Mouse (Mus musculus) lung, embryonic 15.5 days (tissue): ENCODE measurements around the gene Frmd4a. TPM values are rescaled to one million over a fixed set of nuclear protein-coding genes. Genes with fewer than 3 reads are reported as not detected.

ENCODE experiments used
- ATAC-seq: fragments of 200-750 bp; cut with Nextera tagmentation; 2 replicates; pipeline ENCODE4 v1.8.0; 2017; ENCODE audit warnings: moderate number of reproducible peaks, borderline replicate concordance; ENCODE audit not compliant: low FRiP score, low TSS enrichment; ENCODE audit errors: extremely low read depth
- H3K27ac ChIP-seq: fragments of 300-500 bp; sonication (generic); 2 replicates; pipeline ENCODE4 v1.5.1; 2015; ENCODE audit warnings: moderate library complexity, mild to moderate bottlenecking, inconsistent platforms
- H3K27me3 ChIP-seq: fragments of 300-500 bp; sonication (generic); 2 replicates; pipeline ENCODE4 v1.6.1; 2015; ENCODE audit warnings: inconsistent platforms
- H3K36me3 ChIP-seq: fragments of 300-500 bp; sonication (generic); 2 replicates; pipeline ENCODE4 v1.6.1; 2015; ENCODE audit warnings: inconsistent platforms
- H3K4me1 ChIP-seq: fragments of 300-500 bp; sonication (generic); 2 replicates; pipeline ENCODE4 v1.6.1; 2015; ENCODE audit warnings: inconsistent platforms
- H3K4me2 ChIP-seq: fragments of 300-500 bp; sonication (generic); 2 replicates; pipeline ENCODE4 v1.6.1; 2015; ENCODE audit warnings: inconsistent platforms, mild to moderate bottlenecking, moderate library complexity
- H3K4me3 ChIP-seq: fragments of 300-500 bp; sonication (generic); 2 replicates; pipeline ENCODE4 v1.5.1; 2015; ENCODE audit warnings: mild to moderate bottlenecking, inconsistent platforms
- H3K9ac ChIP-seq: fragments of 300-500 bp; sonication (generic); 2 replicates; pipeline ENCODE4 v1.6.1; 2015; ENCODE audit warnings: inconsistent platforms
- H3K9me3 ChIP-seq: fragments of 300-500 bp; sonication (generic); 2 replicates; pipeline ENCODE4 v1.6.1; 2016; ENCODE audit warnings: inconsistent platforms
- WGBS: fragments of 180-500 bp; shearing (Covaris S2); methylation state at CpG from one replicate; pipeline ENCODE4 v1.1.7; 2015; 5-methylcytosine and 5-hydroxymethylcytosine counted together
- polyA plus RNA-seq: library from polyadenylated mRNA; unstranded; fragments of >200 nt; fragmentation: Nextera tagmentation; extraction: Ambion mirVana; gene quantifications from 2 replicates; pipeline ENCODE4 v1.2.1, GENCODE M21; 2015

The Frmd4a gene
- polyA plus RNA-seq, 1 experiment from 2014 or later, result 33.5 TPM

- H3K27ac ChIP-seq, result no peak overlapping the region
- peaks cover 65% of the 10 kb centered on the region for H3K36me3 ChIP-seq
- no peaks in the 10 kb centered on the region for H3K9me3 ChIP-seq
- WGBS, result 68% methylated on average over 7 of the region's 7 CpGs
- H3K4me1 ChIP-seq, result peaks cover 43% of the 10 kb centered on the region
- H3K27me3 ChIP-seq, result no peaks in the 10 kb centered on the region
- H3K9ac ChIP-seq, result no peak overlapping the region
- H3K4me3 ChIP-seq, result no peak overlapping the region
- H3K4me2 ChIP-seq, result no peak overlapping the region
- ATAC-seq, result no peak
Observed at GRCm38 (mm10) chr2:4572498-4573263, 555.2 kb downstream of the Frmd4a start.

- Histone ChIP-seq H3K9ac (no peak overlapping the region), H3K4me3 (no peak overlapping the region), H3K27ac (no peak overlapping the region), H3K27me3 (no peaks in the 10 kb centered on the region), H3K9me3 (no peaks in the 10 kb centered on the region), H3K36me3 (peaks cover 63% of the 10 kb centered on the region), H3K4me1 (peaks cover 44% of the 10 kb centered on the region), H3K4me2 (no peak overlapping the region)
- WGBS, result 67% methylated on average over 4 of the region's 4 CpGs
- no peak for ATAC-seq
Observed at GRCm38 (mm10) chr2:4573386-4573785, 555.9 kb downstream of the Frmd4a start.

GRCm38 (mm10) chr2:4574251-4574650 is 556.7 kb downstream of the Frmd4a start:
- ATAC-seq, result no peak
- no peaks in the 10 kb centered on the region for H3K27me3 ChIP-seq
- no peak overlapping the region for H3K4me3 ChIP-seq
- H3K9me3 ChIP-seq, result no peaks in the 10 kb centered on the region
- peaks cover 45% of the 10 kb centered on the region for H3K4me1 ChIP-seq
- WGBS, result 92% methylated on average over 5 of the region's 5 CpGs
- H3K27ac ChIP-seq, result no peak overlapping the region; the same call in 1 of the 2 replicates
- peaks cover 58% of the 10 kb centered on the region for H3K36me3 ChIP-seq
- H3K4me2 ChIP-seq, result no peak overlapping the region
- H3K9ac ChIP-seq, result no peak overlapping the region

GRCm38 (mm10) chr2:4575163-4575562 is 557.6 kb downstream of the Frmd4a start:
- Histone ChIP-seq H3K27me3 (no peaks in the 10 kb centered on the region), H3K36me3 (peaks cover 58% of the 10 kb centered on the region), H3K9ac (no peak overlapping the region), H3K27ac (peak overlapping the region; percentile 59), H3K4me3 (no peak overlapping the region), H3K4me1 (peaks cover 45% of the 10 kb centered on the region), H3K4me2 (no peak overlapping the region), H3K9me3 (no peaks in the 10 kb centered on the region)
- WGBS, result 64% methylated on average over 2 of the region's 2 CpGs
- no peak for ATAC-seq

GRCm38 (mm10) chr2:4575975-4576374 is 558.5 kb downstream of the Frmd4a start:
- Histone ChIP-seq H3K4me3 (no peak overlapping the region), H3K4me1 (peaks cover 39% of the 10 kb centered on the region), H3K4me2 (no peak overlapping the region), H3K27ac (peak overlapping the region; percentile 43), H3K36me3 (peaks cover 61% of the 10 kb centered on the region), H3K27me3 (no peaks in the 10 kb centered on the region), H3K9me3 (no peaks in the 10 kb centered on the region), H3K9ac (no peak overlapping the region)
- ATAC-seq, result no peak
- WGBS, result 63% methylated on average over 7 of the region's 7 CpGs

- H3K4me1 ChIP-seq, result peaks cover 35% of the 10 kb centered on the region
- no peak for ATAC-seq
- 66% methylated on average over 5 of the region's 5 CpGs for WGBS
- no peaks in the 10 kb centered on the region for H3K9me3 ChIP-seq
- H3K27ac ChIP-seq, result peak overlapping the region; percentile 75
- no peak overlapping the region for H3K9ac ChIP-seq
- H3K4me2 ChIP-seq, result no peak overlapping the region
- H3K36me3 ChIP-seq, result peaks cover 47% of the 10 kb centered on the region
- no peaks in the 10 kb centered on the region for H3K27me3 ChIP-seq
- H3K4me3 ChIP-seq, result no peak overlapping the region
Observed at GRCm38 (mm10) chr2:4578291-4578690, 560.8 kb downstream of the Frmd4a start.

GRCm38 (mm10) chr2:4579357-4580068 is 562.0 kb downstream of the Frmd4a start:
- Histone ChIP-seq H3K9me3 (no peaks in the 10 kb centered on the region), H3K27ac (peak overlapping the region; percentile 75), H3K4me2 (no peak overlapping the region), H3K27me3 (no peaks in the 10 kb centered on the region), H3K9ac (no peak overlapping the region), H3K36me3 (peaks cover 35% of the 10 kb centered on the region), H3K4me1 (peaks cover 35% of the 10 kb centered on the region), H3K4me3 (no peak overlapping the region)
- ATAC-seq, result peak; percentile 45; the same call in 1 of the 2 replicates
- 49% methylated on average over 8 of the region's 8 CpGs for WGBS

- H3K36me3 ChIP-seq, result peaks cover 23% of the 10 kb centered on the region
- no peak overlapping the region for H3K4me2 ChIP-seq
- no peak overlapping the region for H3K9ac ChIP-seq
- H3K27ac ChIP-seq, result no peak overlapping the region
- H3K4me1 ChIP-seq, result peaks cover 35% of the 10 kb centered on the region
- H3K27me3 ChIP-seq, result no peaks in the 10 kb centered on the region
- no peak overlapping the region for H3K4me3 ChIP-seq
- no peak for ATAC-seq
- H3K9me3 ChIP-seq, result no peaks in the 10 kb centered on the region
- 77% methylated on average over 6 of the region's 6 CpGs for WGBS
Observed at GRCm38 (mm10) chr2:4580666-4581065, 563.1 kb downstream of the Frmd4a start.

GRCm38 (mm10) chr2:4582930-4583329 is 565.4 kb downstream of the Frmd4a start:
- H3K4me3 ChIP-seq, result no peak overlapping the region
- H3K27ac ChIP-seq, result no peak overlapping the region
- ATAC-seq, result no peak
- H3K9ac ChIP-seq, result no peak overlapping the region
- no peaks in the 10 kb centered on the region for H3K9me3 ChIP-seq
- H3K4me1 ChIP-seq, result peaks cover 34% of the 10 kb centered on the region
- peaks cover 18% of the 10 kb centered on the region for H3K36me3 ChIP-seq
- no peak overlapping the region for H3K4me2 ChIP-seq
- H3K27me3 ChIP-seq, result no peaks in the 10 kb centered on the region
- WGBS, result 100% methylated on average over 2 of the region's 2 CpGs

GRCm38 (mm10) chr2:4584252-4584651 is 566.7 kb downstream of the Frmd4a start:
- no peak overlapping the region for H3K4me2 ChIP-seq
- ATAC-seq, result no peak
- 81% methylated on average over 5 of the region's 5 CpGs for WGBS
- H3K27ac ChIP-seq, result no peak overlapping the region
- H3K27me3 ChIP-seq, result no peaks in the 10 kb centered on the region
- H3K4me3 ChIP-seq, result no peak overlapping the region
- no peaks in the 10 kb centered on the region for H3K9me3 ChIP-seq
- no peak overlapping the region for H3K9ac ChIP-seq
- H3K4me1 ChIP-seq, result peaks cover 31% of the 10 kb centered on the region
- peaks cover 25% of the 10 kb centered on the region for H3K36me3 ChIP-seq

GRCm38 (mm10) chr2:4586245-4586644 is 568.7 kb downstream of the Frmd4a start:
- 64% methylated on average over 11 of the region's 11 CpGs for WGBS
- Histone ChIP-seq H3K9ac (no peak overlapping the region), H3K4me3 (no peak overlapping the region), H3K27me3 (no peaks in the 10 kb centered on the region), H3K27ac (peak overlapping the region; percentile 83), H3K9me3 (no peaks in the 10 kb centered on the region), H3K4me2 (no peak overlapping the region), H3K36me3 (peaks cover 34% of the 10 kb centered on the region), H3K4me1 (peaks cover 22% of the 10 kb centered on the region)
- ATAC-seq, result no peak
